Mouse (Mus musculus) forebrain, embryonic 12.5 days (tissue): ENCODE data around the gene Hist1h2ai. TPM values are rescaled to one million over a fixed set of nuclear protein-coding genes. Genes with fewer than 3 reads are reported as not detected.
"Not testable (repeated sequence)": the region's sequence is repeated elsewhere in the genome, so short reads cannot be mapped to it uniquely, and the experiment has no call there.

Experiments
- ATAC-seq: fragments of 200-750 bp; cut with Nextera tagmentation; 2 replicates; pipeline ENCODE4 v1.8.0; 2017; ENCODE audit warnings: moderate TSS enrichment; ENCODE audit not compliant: low FRiP score
- H3K27ac ChIP-seq: fragments of 300-500 bp; sonication (generic); 2 replicates; pipeline ENCODE4 v1.5.1; 2016; ENCODE audit warnings: mild to moderate bottlenecking
- H3K27me3 ChIP-seq: fragments of 300-500 bp; sonication (generic); 2 replicates; pipeline ENCODE4 v1.6.1; 2016; ENCODE audit warnings: mild to moderate bottlenecking
- H3K36me3 ChIP-seq: fragments of 300-500 bp; sonication (generic); replicated peaks from 2 replicates; pipeline ENCODE4 v1.6.1; 2016; ENCODE audit warnings: mild to moderate bottlenecking
- H3K4me1 ChIP-seq: fragments of 300-500 bp; sonication (generic); 2 replicates; pipeline ENCODE4 v1.6.1; 2016
- H3K4me2 ChIP-seq: fragments of 300-500 bp; sonication (generic); 2 replicates; pipeline ENCODE4 v1.6.1; 2016; ENCODE audit warnings: mild to moderate bottlenecking, moderate library complexity
- H3K4me3 ChIP-seq: fragments of 300-500 bp; sonication (generic); replicated peaks from 2 replicates; pipeline ENCODE4 v1.5.1; 2016; ENCODE audit warnings: mild to moderate bottlenecking
- H3K9ac ChIP-seq: fragments of 300-500 bp; sonication (generic); 2 replicates; pipeline ENCODE4 v1.6.1; 2016; ENCODE audit warnings: mild to moderate bottlenecking
- H3K9me3 ChIP-seq: fragments of 300-500 bp; sonication (generic); 2 replicates; pipeline ENCODE4 v1.6.1; 2016
- WGBS: fragments of 180-500 bp; shearing (Covaris S2); methylation state at CpG from one replicate; pipeline ENCODE4 v1.1.7; 2016; 5-methylcytosine and 5-hydroxymethylcytosine counted together
- polyA plus RNA-seq: library from polyadenylated mRNA; unstranded; fragments of >200 nt; fragmentation: Nextera tagmentation; extraction: Ambion mirVana; gene quantifications from 2 replicates; pipeline ENCODE4 v1.2.1, GENCODE M21; 2016

Hist1h2ai gene
- 18.4 and 22.2 TPM in 2 replicates for polyA plus RNA-seq

DNA sequence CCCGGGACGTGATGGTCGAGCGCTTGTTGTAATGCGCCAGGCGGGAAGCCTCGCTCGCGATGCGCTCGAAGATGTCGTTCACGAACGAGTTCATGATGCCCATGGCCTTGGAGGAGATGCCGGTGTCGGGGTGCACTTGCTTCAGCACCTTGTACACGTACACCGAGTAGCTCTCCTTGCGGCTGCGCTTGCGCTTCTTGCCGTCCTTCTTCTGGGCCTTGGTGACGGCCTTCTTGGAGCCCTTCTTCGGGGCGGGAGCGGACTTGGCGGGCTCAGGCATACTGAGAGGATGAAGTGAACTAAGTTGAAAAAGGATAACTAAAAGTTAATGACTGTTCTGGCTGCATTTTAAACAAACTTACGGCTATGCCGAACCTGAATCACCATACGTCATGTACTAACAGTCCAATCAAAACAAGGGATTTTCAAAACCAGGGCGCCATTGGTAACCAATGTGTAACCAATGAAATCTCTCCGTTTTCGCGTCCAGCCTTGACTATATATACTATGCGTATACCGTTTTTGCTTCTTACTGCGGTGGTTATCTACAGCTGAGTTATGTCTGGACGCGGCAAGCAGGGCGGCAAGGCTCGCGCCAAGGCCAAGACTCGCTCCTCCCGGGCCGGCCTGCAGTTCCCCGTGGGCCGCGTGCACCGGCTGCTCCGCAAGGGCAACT is at the start of gene Hist1h2ai, which contains the start of gene Hist1h2bl:
TSS of gene Hist1h2ai (plus strand) at position 559 of the 676 bp plus-strand sequence.
TSS of gene Hist1h2bl (minus strand) at position 280 of the 676 bp plus-strand sequence.
- not testable (repeated sequence) for H3K9me3 ChIP-seq, H3K27me3 ChIP-seq, H3K36me3 ChIP-seq
- H3K4me2 ChIP-seq, result peak within 1 kb of the TSS; percentile 72
- peak within 1 kb of the TSS; percentile 98 for H3K27ac ChIP-seq
- H3K9ac ChIP-seq, result peak within 1 kb of the TSS; percentile 76
- H3K4me3 ChIP-seq, result peak within 1 kb of the TSS; percentile 44
- under 1% methylated on average over 39 of the region's 50 CpGs for WGBS
- H3K4me1 ChIP-seq, result peaks cover 38% of the 10 kb centered on the region
- peak; percentile 93 for ATAC-seq

DNA sequence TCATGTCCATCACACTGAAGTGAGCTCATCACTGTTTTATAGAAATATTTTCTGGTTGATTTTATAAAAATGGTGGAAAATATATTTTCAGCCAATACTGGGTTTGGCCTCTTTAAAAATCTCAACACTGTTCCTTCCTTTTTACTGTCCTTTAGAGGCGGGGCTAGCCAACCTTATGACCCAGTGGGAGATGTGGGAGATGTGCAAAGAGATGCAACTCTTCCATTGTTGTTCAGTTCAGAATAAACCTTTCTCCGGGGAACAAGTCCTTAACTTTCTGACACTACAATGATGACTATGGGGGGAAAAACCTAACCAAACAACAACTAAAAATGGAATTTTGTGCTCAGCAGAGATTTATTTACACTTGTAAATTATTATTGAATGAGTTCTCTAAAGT is 38.9 kb upstream of the Hist1h2ai start, which contains the start of gene Olfr1360:
TSS of gene Olfr1360 (minus strand) at position 101 of the 400 bp plus-strand sequence.
- Histone ChIP-seq H3K4me2 (no peak within 1 kb of the TSS), H3K27me3 (no peaks in the 10 kb centered on the region), H3K9me3 (no peaks in the 10 kb centered on the region), H3K27ac (no peak within 1 kb of the TSS), H3K4me3 (no peak within 1 kb of the TSS), H3K9ac (no peak within 1 kb of the TSS), H3K36me3 (no peaks in the 10 kb centered on the region), H3K4me1 (no peaks in the 10 kb centered on the region)
- ATAC-seq, result no peak
- 85% methylated on average over 2 of the region's 2 CpGs for WGBS

DNA sequence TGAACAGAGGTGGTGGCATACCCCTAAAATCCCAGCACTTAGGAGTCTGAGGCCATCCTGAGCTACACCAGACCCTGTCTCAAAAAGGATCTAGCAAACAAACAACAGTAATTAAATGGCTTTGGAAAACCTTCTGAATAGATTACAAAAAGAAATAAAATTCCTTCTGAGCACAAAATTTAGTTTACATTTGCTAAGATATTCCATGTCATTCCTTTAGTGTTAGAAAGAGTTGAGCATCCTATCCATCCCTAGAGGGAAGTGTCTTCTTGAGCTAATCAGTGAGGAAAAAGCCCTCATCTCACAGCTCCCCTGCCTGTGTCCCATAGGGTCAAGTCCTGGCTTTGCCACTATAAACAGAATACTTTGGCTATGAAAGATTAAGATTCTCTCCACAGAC is 18.4 kb upstream of the Hist1h2ai start, which contains the start of gene Olfr1359:
TSS of gene Olfr1359 (plus strand) at position 301 of the 400 bp plus-strand sequence.
- ATAC-seq, result no peak
- Histone ChIP-seq H3K9ac (no peak within 1 kb of the TSS), H3K27me3 (no peaks in the 10 kb centered on the region), H3K4me2 (no peak within 1 kb of the TSS), H3K4me3 (no peak within 1 kb of the TSS), H3K4me1 (no peaks in the 10 kb centered on the region), H3K9me3 (no peaks in the 10 kb centered on the region), H3K27ac (no peak within 1 kb of the TSS), H3K36me3 (no peaks in the 10 kb centered on the region)

DNA sequence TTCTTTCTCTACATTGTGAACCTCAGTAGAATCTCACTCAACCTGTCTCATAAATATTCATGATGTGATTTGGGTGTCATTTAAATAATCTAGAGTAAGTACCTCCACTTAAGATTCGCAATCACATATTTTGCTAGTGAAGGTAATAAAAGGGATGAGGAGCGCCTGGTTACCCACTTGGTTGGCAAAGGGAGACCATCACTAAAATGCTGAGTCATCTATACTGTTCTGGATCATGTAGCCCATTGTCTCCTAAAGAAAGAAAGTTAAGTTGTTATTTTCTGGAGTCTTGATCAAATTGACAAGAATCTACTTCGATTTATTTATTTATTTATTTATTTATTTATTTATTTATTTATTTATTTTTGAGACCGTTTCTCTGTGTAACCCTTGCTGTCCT is 9.6 kb upstream of the Hist1h2ai start:
- Histone ChIP-seq H3K36me3 (no peaks in the 10 kb centered on the region), H3K9me3 (no peaks in the 10 kb centered on the region), H3K4me2 (no peak overlapping the region), H3K4me1 (peaks cover 5% of the 10 kb centered on the region; the same call in 1 of the 2 replicates), H3K4me3 (no peak overlapping the region), H3K9ac (no peak overlapping the region), H3K27ac (no peak overlapping the region), H3K27me3 (no peaks in the 10 kb centered on the region)
- 75% methylated on average over 4 of the region's 4 CpGs for WGBS
- no peak for ATAC-seq

DNA sequence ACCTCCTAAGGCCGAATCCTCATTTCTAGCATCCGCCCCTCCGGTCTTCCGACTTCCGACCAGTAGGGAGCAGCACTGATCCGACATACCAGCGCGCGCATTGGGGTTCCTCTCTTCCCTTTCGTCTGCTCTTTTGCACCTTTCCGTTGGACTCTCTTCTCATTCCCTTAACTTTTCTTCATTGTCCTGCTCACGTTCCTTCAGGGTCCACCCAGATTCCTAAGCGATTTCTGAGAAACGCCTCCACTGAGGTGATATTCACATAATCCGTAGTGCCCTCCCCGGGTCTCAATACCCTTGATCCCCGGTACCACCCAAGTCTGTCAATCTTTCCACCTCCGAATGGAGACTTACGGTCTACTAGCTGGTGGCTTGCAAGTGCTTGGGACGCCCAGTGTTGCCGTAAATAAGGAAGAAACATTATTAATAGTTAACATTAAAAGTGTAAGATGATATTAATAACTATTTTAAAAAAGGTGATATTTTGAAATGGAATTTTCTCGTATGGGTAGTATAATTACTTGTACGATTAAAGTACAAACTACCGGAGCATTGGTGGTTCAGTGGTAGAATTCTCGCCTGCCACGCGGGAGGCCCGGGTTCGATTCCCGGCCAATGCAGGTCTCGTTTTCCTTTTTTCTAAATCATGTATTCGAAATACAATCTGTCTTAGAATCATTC is 6.1 kb upstream of the Hist1h2ai start:
- Histone ChIP-seq H3K9me3 (no peaks in the 10 kb centered on the region), H3K4me1 (peaks cover 10% of the 10 kb centered on the region)
- WGBS, result under 1% methylated on average over 32 of the region's 32 CpGs

DNA sequence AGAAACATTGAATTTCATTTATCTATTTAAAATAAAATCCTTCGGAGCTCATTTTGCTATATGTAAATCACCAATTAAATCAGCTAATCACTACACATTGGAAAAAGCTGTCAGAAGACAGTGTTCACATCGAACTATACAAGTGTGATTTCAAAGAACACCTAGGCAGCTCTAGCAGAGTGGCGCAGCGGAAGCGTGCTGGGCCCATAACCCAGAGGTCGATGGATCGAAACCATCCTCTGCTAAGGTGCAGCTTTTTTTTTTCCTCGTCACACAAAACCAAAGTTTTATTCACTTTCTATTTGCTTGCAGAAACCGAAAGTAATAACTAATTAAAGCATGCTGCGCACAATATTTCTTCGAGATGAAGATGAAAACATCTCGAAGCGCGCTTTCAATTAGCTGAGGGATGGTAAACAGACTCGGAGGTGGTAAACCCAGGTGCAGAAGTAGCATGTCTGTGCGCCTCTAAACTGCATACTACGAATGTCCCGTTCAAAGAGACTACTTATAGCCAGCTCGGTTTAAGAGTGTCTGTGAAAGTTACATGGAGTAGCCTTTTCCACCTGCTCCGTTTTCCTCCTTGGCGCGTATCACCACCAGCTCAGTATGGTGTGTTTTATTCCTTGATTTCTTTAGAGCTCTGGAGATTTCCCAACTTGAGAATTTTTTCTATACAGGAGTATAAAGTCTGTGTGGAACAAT is 5.2 kb upstream of the Hist1h2ai start:
- Histone ChIP-seq H3K4me1 (peaks cover 14% of the 10 kb centered on the region), H3K27me3 (no peaks in the 10 kb centered on the region), H3K36me3 (no peaks in the 10 kb centered on the region), H3K4me2 (peak overlapping the region; percentile 58), H3K9ac (peak overlapping the region; percentile 49), H3K27ac (peak overlapping the region; percentile 50; the same call in 1 of the 2 replicates), H3K4me3 (peak overlapping the region; percentile 40), H3K9me3 (no peaks in the 10 kb centered on the region)
- 2% methylated on average over 22 of the region's 22 CpGs for WGBS
- ATAC-seq, result peak; percentile 82

More for the DNA sequence above, 6.1 kb upstream of the Hist1h2ai start:
- ATAC-seq, result peak; percentile 75
- Histone ChIP-seq H3K9ac (peak overlapping the region; percentile 53; the same call in 1 of the 2 replicates), H3K4me2 (peak overlapping the region; percentile 45), H3K27ac (peak overlapping the region; percentile 81), H3K27me3 (no peaks in the 10 kb centered on the region), H3K36me3 (no peaks in the 10 kb centered on the region), H3K4me3 (peak overlapping the region; percentile 55)

DNA sequence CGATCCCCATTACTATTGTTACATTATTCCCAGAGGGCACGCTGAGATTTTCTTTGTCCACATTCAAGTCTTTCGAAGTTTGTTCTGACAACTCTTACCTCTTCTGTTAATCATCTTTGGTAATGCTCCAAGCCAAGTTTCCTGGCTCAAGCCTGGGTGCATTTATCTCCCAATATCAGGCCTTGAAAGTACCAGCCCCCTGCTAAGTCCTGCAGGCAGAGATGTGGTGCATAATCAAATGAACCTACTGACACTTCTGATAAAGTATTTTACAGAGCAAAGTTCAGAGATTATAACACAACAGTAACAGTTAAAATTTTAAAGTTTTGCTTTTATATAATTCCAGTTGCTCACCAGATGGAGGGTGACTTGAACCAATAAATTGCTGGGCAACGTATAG is 4.5 kb upstream of the Hist1h2ai start:
- peaks cover 14% of the 10 kb centered on the region for H3K4me1 ChIP-seq
- 28% methylated on average over 4 of the region's 4 CpGs for WGBS
- 0 out of 2 replicates have a peak overlapping the region, but pooled peaks have one; percentile 50 for H3K27ac ChIP-seq
- H3K27me3 ChIP-seq, result no peaks in the 10 kb centered on the region
- peak overlapping the region; percentile 49; the same call in 1 of the 2 replicates for H3K9ac ChIP-seq
- no peaks in the 10 kb centered on the region for H3K36me3 ChIP-seq
- peak overlapping the region; percentile 58 for H3K4me2 ChIP-seq
- H3K4me3 ChIP-seq, result peak overlapping the region; percentile 40
- no peak for ATAC-seq
- H3K9me3 ChIP-seq, result no peaks in the 10 kb centered on the region

DNA sequence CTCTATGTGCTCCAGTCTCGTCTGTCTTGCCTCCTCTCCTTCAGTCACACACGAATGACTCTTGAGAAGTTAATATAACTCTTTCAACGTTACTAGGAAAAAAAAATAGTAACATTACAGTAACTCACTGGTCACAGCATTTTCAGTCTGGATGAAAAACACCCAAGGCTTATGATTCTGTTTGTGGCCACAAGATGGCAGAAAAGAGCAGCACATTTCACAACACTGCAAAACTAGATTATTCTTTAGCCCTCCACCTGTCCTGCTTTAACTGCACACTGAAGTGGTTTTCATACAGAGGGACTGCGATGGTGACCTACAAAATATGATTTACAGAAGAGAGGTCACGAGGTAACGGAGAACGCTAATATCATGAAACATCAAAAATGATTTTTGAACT is 1.5 kb upstream of the Hist1h2ai start:
- Histone ChIP-seq H3K4me3 (peak overlapping the region; percentile 44), H3K27me3 (no peaks in the 10 kb centered on the region), H3K9me3 (no peaks in the 10 kb centered on the region), H3K4me2 (peak overlapping the region; percentile 67), H3K27ac (peak overlapping the region; percentile 96), H3K9ac (peak overlapping the region; percentile 73), H3K36me3 (no peaks in the 10 kb centered on the region), H3K4me1 (peaks cover 28% of the 10 kb centered on the region)
- ATAC-seq, result no peak
- 2% methylated on average over 7 of the region's 7 CpGs for WGBS

DNA sequence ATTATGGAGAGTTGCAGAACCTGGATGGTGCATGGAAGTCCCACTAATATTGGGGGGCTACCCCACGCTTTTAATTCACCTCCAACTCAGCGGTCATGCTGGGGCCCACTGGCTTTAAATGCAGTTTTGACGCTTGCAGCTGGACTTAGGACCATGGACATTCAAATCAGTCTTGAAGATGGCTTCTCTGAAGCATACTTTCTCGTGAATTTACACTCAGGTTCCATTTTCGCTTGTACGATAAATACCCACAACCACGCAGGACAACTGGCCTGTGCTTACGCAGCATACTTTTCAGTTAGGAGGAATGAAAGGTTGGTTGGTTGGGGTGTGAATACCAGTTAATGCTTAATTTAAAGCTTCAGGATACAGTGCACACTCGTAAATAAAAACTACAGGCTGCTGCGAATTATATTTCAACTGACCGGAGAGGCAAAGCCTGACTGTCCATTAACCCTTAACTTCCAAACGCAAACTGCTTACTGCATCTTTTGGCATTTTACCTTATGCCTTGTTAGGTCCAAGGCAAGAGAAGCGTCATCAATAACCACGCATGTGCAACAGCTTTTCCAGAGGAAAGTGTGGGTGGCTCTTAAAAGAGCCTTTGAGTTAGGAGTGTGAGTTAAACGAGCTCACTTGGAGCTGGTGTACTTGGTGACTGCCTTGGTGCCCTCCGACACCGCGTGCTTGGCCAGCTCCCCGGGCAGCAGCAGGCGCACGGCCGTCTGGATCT is 925 bp upstream of the Hist1h2ai start:
- Histone ChIP-seq H3K4me2 (peak overlapping the region; percentile 67), H3K9ac (peak overlapping the region; percentile 73), H3K9me3 (no peaks in the 10 kb centered on the region), H3K27me3 (no peaks in the 10 kb centered on the region), H3K27ac (peak overlapping the region; percentile 96), H3K4me3 (peak overlapping the region; percentile 44), H3K36me3 (no peaks in the 10 kb centered on the region), H3K4me1 (peaks cover 33% of the 10 kb centered on the region)
- no peak for ATAC-seq
- under 1% methylated on average over 22 of the region's 22 CpGs for WGBS

DNA sequence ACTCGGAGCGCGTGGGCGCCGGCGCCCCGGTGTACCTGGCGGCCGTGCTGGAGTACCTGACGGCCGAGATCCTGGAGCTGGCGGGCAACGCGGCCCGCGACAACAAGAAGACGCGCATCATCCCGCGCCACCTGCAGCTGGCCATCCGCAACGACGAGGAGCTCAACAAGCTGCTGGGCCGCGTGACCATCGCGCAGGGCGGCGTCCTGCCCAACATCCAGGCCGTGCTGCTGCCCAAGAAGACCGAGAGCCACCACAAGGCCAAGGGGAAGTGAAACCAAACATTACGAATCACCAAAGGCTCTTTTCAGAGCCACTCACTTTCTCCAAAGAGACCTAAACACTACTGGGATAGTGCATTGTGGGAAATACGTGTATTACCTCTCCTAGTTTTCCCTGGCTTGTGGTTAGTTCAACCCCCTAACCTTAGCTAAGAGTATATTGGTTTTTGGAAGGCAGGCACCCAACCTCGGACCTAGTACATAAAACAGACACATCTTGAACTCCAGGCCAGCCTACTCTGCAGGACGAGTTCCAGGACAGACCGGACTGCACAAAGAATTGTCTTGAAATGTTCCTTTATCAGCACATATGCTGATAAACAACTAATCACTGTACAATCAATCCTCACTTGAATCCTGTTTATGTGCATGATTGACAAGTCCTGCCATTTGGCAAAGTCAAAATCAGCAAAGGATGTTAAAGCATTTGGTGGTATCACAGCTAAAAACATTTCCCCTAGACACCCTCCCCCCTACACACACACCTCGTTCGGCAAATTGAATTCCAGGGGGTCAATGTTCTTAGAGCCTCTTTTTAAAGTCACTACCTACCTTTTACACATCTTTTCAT is 544 bp downstream of the Hist1h2ai start:
- peak overlapping the region; percentile 44 for H3K4me3 ChIP-seq
- peak overlapping the region; percentile 76 for H3K9ac ChIP-seq
- peaks cover 36% of the 10 kb centered on the region for H3K4me1 ChIP-seq
- not testable (repeated sequence) for H3K27me3 ChIP-seq, H3K9me3 ChIP-seq, H3K36me3 ChIP-seq
- peak; percentile 15; the same call in 1 of the 2 replicates for ATAC-seq
- H3K27ac ChIP-seq, result peak overlapping the region; percentile 98
- H3K4me2 ChIP-seq, result peak overlapping the region; percentile 72
- under 1% methylated on average over 12 of the region's 38 CpGs for WGBS
